Mouse (Mus musculus): ENCODE results near the gene Phf5a. TPM values are rescaled to one million over a fixed set of nuclear protein-coding genes. Genes with fewer than 3 reads are reported as not detected.

Phf5a gene
- polyA plus RNA-seq, 1 experiment from 2014 or later = 128 TPM

- Histone ChIP-seq H3K36me3 (peaks cover 31% of the 10 kb centered on the region), H3K9ac (replicated peaks) (peak within 1 kb of the TSS; percentile 78), H3K4me2 (replicated peaks) (peak within 1 kb of the TSS; percentile 73), H3K4me1 (peaks cover 33% of the 10 kb centered on the region), H3K27me3 (no peaks in the 10 kb centered on the region), H3K4me3 (peak within 1 kb of the TSS; percentile 85), H3K27ac (replicated peaks) (peak within 1 kb of the TSS; percentile 100), H3K9me3 (no peaks in the 10 kb centered on the region)
- ATAC-seq (replicated peaks) = peak; percentile 79
- WGBS = under 1% methylated on average over 53 of the region's 53 CpGs
These were observed 788 bp upstream of the Phf5a start, which contains the start of gene Aco2 for GRCm38 (mm10) chr15:81872262-81873136. Gene Aco2, plus strand, starts transcription at chr15:81872309.

GRCm38 (mm10) chr15:81869985-81870384, 1.7 kb downstream of the Phf5a start:
- H3K9me3 ChIP-seq = no peaks in the 10 kb centered on the region
- ATAC-seq (replicated peaks) = no peak
- H3K4me1 ChIP-seq = peaks cover 28% of the 10 kb centered on the region
- 97% methylated on average over 5 of the region's 5 CpGs for WGBS
- no peak overlapping the region for H3K9ac ChIP-seq (replicated peaks)
- peaks cover 55% of the 10 kb centered on the region for H3K36me3 ChIP-seq
- H3K4me2 ChIP-seq (replicated peaks) = no peak overlapping the region
- H3K27ac ChIP-seq (replicated peaks) = no peak overlapping the region
- no peak overlapping the region for H3K4me3 ChIP-seq
- no peaks in the 10 kb centered on the region for H3K27me3 ChIP-seq

- H3K27me3 ChIP-seq = no peaks in the 10 kb centered on the region
- 94% methylated on average over 7 of the region's 7 CpGs for WGBS
- H3K4me3 ChIP-seq = no peak overlapping the region
- H3K4me1 ChIP-seq = peaks cover 11% of the 10 kb centered on the region
- H3K27ac ChIP-seq (replicated peaks) = no peak overlapping the region
- no peak overlapping the region for H3K9ac ChIP-seq (replicated peaks)
- no peaks in the 10 kb centered on the region for H3K9me3 ChIP-seq
- ATAC-seq (replicated peaks) = no peak
- peaks cover 44% of the 10 kb centered on the region for H3K36me3 ChIP-seq
- no peak overlapping the region for H3K4me2 ChIP-seq (replicated peaks)
These were observed 7.5 kb downstream of the Phf5a start for GRCm38 (mm10) chr15:81864238-81864637.

- peaks cover 9% of the 10 kb centered on the region for H3K36me3 ChIP-seq
- peak overlapping the region; percentile 62 for H3K4me3 ChIP-seq
- peaks cover 35% of the 10 kb centered on the region for H3K4me1 ChIP-seq
- H3K27ac ChIP-seq (replicated peaks) = peak overlapping the region; percentile 97
- H3K9ac ChIP-seq (replicated peaks) = no peak overlapping the region; the same call in 1 of the 2 replicates
- ATAC-seq (replicated peaks) = no peak
- peak overlapping the region; percentile 92 for H3K4me2 ChIP-seq (replicated peaks)
- no peaks in the 10 kb centered on the region for H3K27me3 ChIP-seq
- H3K9me3 ChIP-seq = no peaks in the 10 kb centered on the region
- 39% methylated on average over 8 of the region's 8 CpGs for WGBS
These were observed 11.1 kb downstream of the Phf5a start for GRCm38 (mm10) chr15:81860471-81861135.

- Histone ChIP-seq H3K27ac (replicated peaks) (peak overlapping the region; percentile 97), H3K9me3 (no peaks in the 10 kb centered on the region), H3K4me1 (peaks cover 40% of the 10 kb centered on the region), H3K9ac (replicated peaks) (peak overlapping the region; percentile 75), H3K36me3 (no peaks in the 10 kb centered on the region; the same call in 1 of the 2 replicates), H3K4me2 (replicated peaks) (peak overlapping the region; percentile 92), H3K27me3 (no peaks in the 10 kb centered on the region), H3K4me3 (peak overlapping the region; percentile 62)
- under 1% methylated on average over 39 of the region's 39 CpGs for WGBS
- ATAC-seq (replicated peaks) = peak; percentile 85
These were observed 12.1 kb downstream of the Phf5a start for GRCm38 (mm10) chr15:81859330-81860255.

GRCm38 (mm10) chr15:81858517-81859329, 13.0 kb downstream of the Phf5a start, which contains the start of gene Tob2:
Gene Tob2, minus strand, starts transcription at chr15:81858796.
- peak within 1 kb of the TSS; percentile 92 for H3K4me2 ChIP-seq (replicated peaks)
- no peaks in the 10 kb centered on the region for H3K9me3 ChIP-seq
- WGBS = under 1% methylated on average over 44 of the region's 44 CpGs
- H3K27ac ChIP-seq (replicated peaks) = peak within 1 kb of the TSS; percentile 97
- peak within 1 kb of the TSS; percentile 62 for H3K4me3 ChIP-seq
- no peaks in the 10 kb centered on the region for H3K27me3 ChIP-seq
- H3K9ac ChIP-seq (replicated peaks) = peak within 1 kb of the TSS; percentile 75
- ATAC-seq (replicated peaks) = peak; percentile 4; the same call in 1 of the 2 replicates
- H3K36me3 ChIP-seq = no peaks in the 10 kb centered on the region
- H3K4me1 ChIP-seq = peaks cover 40% of the 10 kb centered on the region

- peak overlapping the region; percentile 62 for H3K4me3 ChIP-seq
- 0% methylated on average over 23 of the region's 23 CpGs for WGBS
- peak overlapping the region; percentile 92 for H3K4me2 ChIP-seq (replicated peaks)
- H3K9ac ChIP-seq (replicated peaks) = peak overlapping the region; percentile 75
- no peaks in the 10 kb centered on the region for H3K36me3 ChIP-seq
- ATAC-seq (replicated peaks) = no peak
- H3K9me3 ChIP-seq = no peaks in the 10 kb centered on the region
- H3K4me1 ChIP-seq = peaks cover 40% of the 10 kb centered on the region
- peak overlapping the region; percentile 97 for H3K27ac ChIP-seq (replicated peaks)
- no peaks in the 10 kb centered on the region for H3K27me3 ChIP-seq
These were observed 13.6 kb downstream of the Phf5a start for GRCm38 (mm10) chr15:81858138-81858516.

GRCm38 (mm10) chr15:81857724-81858116, 14.0 kb downstream of the Phf5a start:
- Histone ChIP-seq H3K27ac (replicated peaks) (peak overlapping the region; percentile 97), H3K4me2 (replicated peaks) (peak overlapping the region; percentile 92), H3K4me3 (peak overlapping the region; percentile 62), H3K9me3 (no peaks in the 10 kb centered on the region), H3K4me1 (peaks cover 40% of the 10 kb centered on the region), H3K9ac (replicated peaks) (peak overlapping the region; percentile 75), H3K27me3 (no peaks in the 10 kb centered on the region), H3K36me3 (no peaks in the 10 kb centered on the region)
- WGBS = 0% methylated on average over 33 of the region's 33 CpGs
- ATAC-seq (replicated peaks) = no peak

GRCm38 (mm10) chr15:81856938-81857723, 14.6 kb downstream of the Phf5a start:
- peak overlapping the region; percentile 62 for H3K4me3 ChIP-seq
- no peaks in the 10 kb centered on the region for H3K9me3 ChIP-seq
- peaks cover 40% of the 10 kb centered on the region for H3K4me1 ChIP-seq
- H3K27ac ChIP-seq (replicated peaks) = peak overlapping the region; percentile 97
- H3K4me2 ChIP-seq (replicated peaks) = peak overlapping the region; percentile 92
- no peaks in the 10 kb centered on the region for H3K27me3 ChIP-seq
- under 1% methylated on average over 14 of the region's 14 CpGs for WGBS
- ATAC-seq (replicated peaks) = no peak
- peak overlapping the region; percentile 75 for H3K9ac ChIP-seq (replicated peaks)
- peaks cover 2% of the 10 kb centered on the region; the same call in 1 of the 2 replicates for H3K36me3 ChIP-seq

- peak; percentile 89 for ATAC-seq (replicated peaks)
- Histone ChIP-seq H3K4me3 (peak overlapping the region; percentile 62), H3K27me3 (no peaks in the 10 kb centered on the region), H3K36me3 (peaks cover 11% of the 10 kb centered on the region), H3K9me3 (no peaks in the 10 kb centered on the region), H3K4me2 (replicated peaks) (peak overlapping the region; percentile 92), H3K4me1 (peaks cover 40% of the 10 kb centered on the region), H3K9ac (replicated peaks) (peak overlapping the region; percentile 75), H3K27ac (replicated peaks) (peak overlapping the region; percentile 97)
- WGBS = under 1% methylated on average over 28 of the region's 28 CpGs
These were observed 15.5 kb downstream of the Phf5a start for GRCm38 (mm10) chr15:81856030-81856790.

All from forebrain, embryonic 15.5 days (tissue).